Mouse (Mus musculus): ENCODE measurements at regions not wholly inside any gene's neighbourhood (a gene's known extent, or its start where the extent isn't known, plus 50 kb on each side); places are given as distances from the start of the nearest gene placed in this dataset.

GRCm38 (mm10) chr3:81397212-81397611, 361.0 kb downstream of the Pdgfc start:
- no peak for TF ChIP-seq POLR2A (IDR thresholded peaks at IDR 0.05; ENCODE audit: low read depth, low read length)
- no peak for TF ChIP-seq CTCF (conservative IDR thresholded peaks at IDR 0.05 in 1 of 2, IDR thresholded peaks at IDR 0.05 in 1 of 2; ENCODE audit: low read depth in 2 of 2, low read length in 2 of 2)
- no peak for TF ChIP-seq USF1 (IDR thresholded peaks at IDR 0.05; ENCODE audit: low read depth, low read length)
- TF ChIP-seq EP300 (IDR thresholded peaks at IDR 0.05; ENCODE audit: low read length), result no peak
- TF ChIP-seq SMC3 (IDR thresholded peaks at IDR 0.05; ENCODE audit: low read depth, low read length), result no peak
- TF ChIP-seq NRF1 (IDR thresholded peaks at IDR 0.05; ENCODE audit: low read depth, low read length), result no peak
- TF ChIP-seq ZMIZ1 (IDR thresholded peaks at IDR 0.05; ENCODE audit: low read depth, low read length), result no peak
- TF ChIP-seq MEF2A (IDR thresholded peaks at IDR 0.05; ENCODE audit: borderline replicate concordance, low read depth, low read length), result no peak
- TF ChIP-seq BHLHE40 (IDR thresholded peaks at IDR 0.05; ENCODE audit: low read depth, low read length), result no peak
- no peak for TF ChIP-seq RCOR1 (conservative IDR thresholded peaks at IDR 0.05; ENCODE audit: low read depth, low read length)
- TF ChIP-seq HCFC1 (IDR thresholded peaks at IDR 0.05; ENCODE audit: low read depth, low read length), result no peak
- no peak for TF ChIP-seq TBP (conservative IDR thresholded peaks at IDR 0.05; ENCODE audit: low read depth, low read length)
